Mouse (Mus musculus): Measurements from ENCODE around the gene Asf1b.

- TF ChIP-seq CTCF (IDR thresholded peaks at IDR 0.05) (no peak), EP300 (IDR thresholded peaks at IDR 0.05) (no peak)
Measured at GRCm38 (mm10) chr8:83994030-83994429, 38.7 kb downstream of the Asf1b start.
